Mouse (Mus musculus): ENCODE data around the gene Acsbg2. TPM values are rescaled to one million over a fixed set of nuclear protein-coding genes. Genes with fewer than 3 reads are reported as not detected.
"Not testable (repeated sequence)": the region's sequence is repeated elsewhere in the genome, so short reads cannot be mapped to it uniquely, and the experiment has no call there.

Acsbg2 gene
- polyA plus RNA-seq (2016; fragmentation: Nextera tagmentation; extraction: Ambion mirVana) = not detected in 2 replicates

DNA sequence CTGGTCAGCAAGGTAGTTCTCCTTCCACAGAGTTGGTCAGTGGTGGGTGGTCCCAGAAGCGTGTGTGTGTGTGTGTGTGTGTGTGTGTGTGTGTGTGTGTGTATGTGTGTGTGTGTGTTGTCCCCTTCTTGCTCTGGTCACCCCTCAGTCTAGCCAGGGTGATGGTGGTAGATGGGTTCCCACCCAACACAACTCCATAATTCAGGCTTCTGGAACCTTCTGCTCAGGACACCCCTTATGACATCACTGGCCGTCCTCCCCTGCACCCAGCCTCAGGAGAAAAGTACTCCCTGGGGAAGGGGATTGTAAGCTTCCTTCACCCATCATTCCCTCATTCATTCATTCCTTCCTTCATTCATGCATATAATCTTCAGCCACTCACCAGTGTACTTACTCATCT lies at the start of gene Acsbg2:
Gene Acsbg2, minus strand, starts transcription at position 211 of the 400 bp plus-strand sequence.
- no peak for DNase-seq (ENCODE audit: extremely low spot score, low spot score)
- Histone ChIP-seq H3K9me3 (no peaks in the 10 kb centered on the region), H3K27ac (no peak within 1 kb of the TSS), H3K27me3 (ENCODE audit: poor library complexity, severe bottlenecking) (no peaks in the 10 kb centered on the region), H3K4me3 (no peak within 1 kb of the TSS), H3K36me3 (replicated peaks) (no peaks in the 10 kb centered on the region), H3K4me1 (no peaks in the 10 kb centered on the region)
- WGBS = 86% methylated on average over 2 of the region's 2 CpGs

DNA sequence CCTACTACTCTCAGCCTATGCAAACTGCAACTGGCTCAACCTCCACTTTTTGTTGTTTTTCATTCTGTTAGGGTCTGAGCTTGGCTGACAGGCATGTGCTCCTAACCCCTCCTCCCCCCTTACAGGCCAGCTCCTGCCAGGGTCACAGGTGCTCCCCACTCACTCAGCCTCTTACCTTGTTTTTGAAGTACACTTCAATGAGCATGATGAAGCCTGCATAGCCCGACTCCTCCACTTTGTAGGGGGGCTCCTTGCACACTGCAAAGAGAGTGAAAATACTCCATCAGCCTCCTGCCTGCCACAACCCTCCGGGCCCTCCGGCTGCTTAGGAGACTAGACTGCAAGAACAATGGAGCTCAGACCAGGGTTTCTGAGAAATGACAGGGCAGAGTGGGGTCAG lies 45.5 kb upstream of the Acsbg2 start:
- Histone ChIP-seq H3K36me3 (replicated peaks) (peaks cover 99% of the 10 kb centered on the region), H3K4me3 (no peak overlapping the region), H3K27ac (no peak overlapping the region), H3K27me3 (ENCODE audit: poor library complexity, severe bottlenecking) (no peaks in the 10 kb centered on the region), H3K9me3 (no peaks in the 10 kb centered on the region; the same call in 1 of the 2 replicates), H3K4me1 (no peaks in the 10 kb centered on the region)
- no peak for DNase-seq (ENCODE audit: extremely low spot score, low spot score)
- WGBS = 84% methylated on average over 3 of the region's 3 CpGs

DNA sequence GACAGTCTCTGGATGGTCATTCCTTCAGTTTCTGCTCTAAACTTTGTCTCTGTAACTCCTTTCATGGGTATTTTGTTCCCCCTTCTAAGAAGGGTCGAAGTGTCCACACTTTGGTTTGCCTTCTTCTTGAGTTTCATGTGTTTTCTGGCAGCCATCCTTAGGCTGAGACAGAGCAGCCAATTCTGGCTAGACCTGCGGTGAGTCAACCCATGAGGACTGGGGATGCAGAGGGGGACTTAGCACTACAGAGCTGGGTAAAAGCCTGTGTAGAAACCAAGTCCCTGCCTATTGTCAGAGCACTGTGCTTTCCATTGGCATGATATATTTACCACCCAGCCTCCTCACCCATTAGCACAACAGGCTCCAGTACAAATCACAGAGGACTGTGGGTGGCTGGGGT lies 42.9 kb upstream of the Acsbg2 start:
- Histone ChIP-seq H3K27ac (no peak overlapping the region), H3K4me1 (no peaks in the 10 kb centered on the region), H3K4me3 (no peak overlapping the region), H3K36me3 (replicated peaks) (peaks cover 99% of the 10 kb centered on the region), H3K27me3 (ENCODE audit: poor library complexity, severe bottlenecking) (no peaks in the 10 kb centered on the region), H3K9me3 (no peaks in the 10 kb centered on the region)
- no peak for DNase-seq (ENCODE audit: extremely low spot score, low spot score)
- WGBS = 92% methylated on average over 2 of the region's 2 CpGs

DNA sequence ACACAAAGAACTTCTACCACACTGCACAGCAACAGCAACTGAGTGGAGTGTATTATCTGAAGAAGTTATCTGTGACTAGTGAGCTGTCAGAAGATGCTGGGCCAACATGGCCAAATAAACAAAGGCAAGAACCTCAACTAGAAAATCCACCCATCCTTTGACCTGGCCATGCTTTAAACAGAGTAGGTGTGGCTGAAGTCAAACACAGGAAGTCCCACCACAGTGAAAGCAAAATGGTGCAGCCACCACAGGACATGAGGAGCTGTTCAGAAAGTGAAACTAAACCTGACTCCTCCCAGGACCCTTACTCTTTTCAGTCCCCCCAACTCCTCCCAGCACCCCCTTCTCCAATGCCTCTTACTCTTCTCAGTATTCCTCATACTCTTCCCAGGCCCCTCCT lies 39.2 kb upstream of the Acsbg2 start:
- H3K36me3 ChIP-seq (replicated peaks) = peaks cover 99% of the 10 kb centered on the region
- H3K27me3 ChIP-seq (ENCODE audit: poor library complexity, severe bottlenecking) = no peaks in the 10 kb centered on the region
- H3K9me3 ChIP-seq = no peaks in the 10 kb centered on the region
- no peak for DNase-seq (ENCODE audit: extremely low spot score, low spot score)
- H3K4me1 ChIP-seq = no peaks in the 10 kb centered on the region
- no peak overlapping the region for H3K4me3 ChIP-seq
- no peak overlapping the region for H3K27ac ChIP-seq

DNA sequence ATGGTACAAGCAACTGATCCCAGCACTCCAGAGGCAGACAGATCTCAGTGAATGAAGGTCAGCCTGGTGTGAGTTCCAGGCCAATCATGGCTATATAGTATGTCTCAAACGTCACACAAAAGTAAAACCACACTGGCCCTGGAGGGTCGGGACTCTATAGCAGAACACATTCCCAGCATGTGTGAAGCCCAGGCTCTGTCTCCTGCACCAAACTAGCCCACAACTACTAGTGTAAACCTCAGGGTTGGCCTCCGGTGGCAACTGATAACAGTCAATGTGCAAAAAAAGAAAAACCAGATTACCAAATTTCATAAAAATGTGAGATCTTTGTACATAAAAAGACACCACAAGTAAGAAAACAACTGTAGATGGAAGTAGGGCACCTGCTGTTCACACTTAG lies 38.8 kb upstream of the Acsbg2 start:
- DNase-seq (ENCODE audit: extremely low spot score, low spot score) = no peak
- no peak overlapping the region for H3K27ac ChIP-seq
- no peaks in the 10 kb centered on the region for H3K27me3 ChIP-seq (ENCODE audit: poor library complexity, severe bottlenecking)
- H3K36me3 ChIP-seq (replicated peaks) = peaks cover 99% of the 10 kb centered on the region
- no peaks in the 10 kb centered on the region for H3K9me3 ChIP-seq
- WGBS = 96% methylated on average over 3 of the region's 3 CpGs
- H3K4me3 ChIP-seq = no peak overlapping the region
- H3K4me1 ChIP-seq = no peaks in the 10 kb centered on the region

DNA sequence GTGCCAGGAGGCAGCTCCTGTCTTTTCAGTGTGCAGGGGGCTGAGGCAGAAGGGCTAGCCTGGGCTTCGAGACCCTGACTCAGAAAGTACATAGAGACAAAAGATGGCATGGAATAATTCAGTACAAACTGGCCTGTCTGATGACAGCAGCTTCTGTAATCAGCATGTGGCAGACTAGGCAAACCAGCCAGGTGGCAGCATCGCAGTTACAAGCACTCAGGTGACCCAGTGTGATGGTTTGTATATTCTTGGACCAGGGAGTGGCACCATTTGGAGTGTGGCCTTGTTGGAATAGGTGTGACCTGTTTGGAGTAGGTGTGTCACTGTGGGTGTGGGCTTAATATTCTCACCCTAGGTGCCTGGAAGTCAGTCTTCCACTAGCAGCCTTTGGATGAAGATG lies 35.5 kb upstream of the Acsbg2 start:
- not testable (repeated sequence) for H3K4me3 ChIP-seq; H3K4me1 ChIP-seq; H3K27ac ChIP-seq; H3K9me3 ChIP-seq; DNase-seq (ENCODE audit: extremely low spot score, low spot score); H3K27me3 ChIP-seq (ENCODE audit: poor library complexity, severe bottlenecking)
- H3K36me3 ChIP-seq (replicated peaks) = peaks cover 100% of the 10 kb centered on the region
- WGBS = 86% methylated on average over 2 of the region's 2 CpGs

DNA sequence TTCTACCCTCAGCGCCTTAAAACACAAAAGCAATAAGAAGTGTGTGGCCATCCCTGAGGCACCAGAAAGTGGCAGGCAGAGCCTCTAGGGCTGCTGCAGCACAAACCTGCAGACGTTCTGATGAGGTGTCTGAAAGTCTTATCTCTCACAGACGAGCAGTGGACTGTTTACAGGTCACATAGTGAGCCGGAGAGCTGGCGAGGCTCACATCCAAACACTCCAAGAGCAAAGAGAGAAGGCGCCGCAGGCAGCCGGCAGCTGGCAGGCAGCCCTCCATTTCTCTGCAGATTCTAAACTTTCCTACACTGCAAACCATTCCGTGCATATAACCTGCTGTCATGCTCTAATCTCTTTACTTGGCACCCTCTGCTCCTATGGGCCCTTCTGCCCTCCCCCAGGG lies 33.6 kb upstream of the Acsbg2 start:
- no peaks in the 10 kb centered on the region for H3K4me1 ChIP-seq
- H3K27me3 ChIP-seq (ENCODE audit: poor library complexity, severe bottlenecking) = no peaks in the 10 kb centered on the region
- no peaks in the 10 kb centered on the region for H3K9me3 ChIP-seq
- H3K36me3 ChIP-seq (replicated peaks) = peaks cover 100% of the 10 kb centered on the region
- H3K27ac ChIP-seq = no peak overlapping the region
- no peak overlapping the region for H3K4me3 ChIP-seq
- no peak for DNase-seq (ENCODE audit: extremely low spot score, low spot score)
- WGBS = 93% methylated on average over 9 of the region's 9 CpGs

DNA sequence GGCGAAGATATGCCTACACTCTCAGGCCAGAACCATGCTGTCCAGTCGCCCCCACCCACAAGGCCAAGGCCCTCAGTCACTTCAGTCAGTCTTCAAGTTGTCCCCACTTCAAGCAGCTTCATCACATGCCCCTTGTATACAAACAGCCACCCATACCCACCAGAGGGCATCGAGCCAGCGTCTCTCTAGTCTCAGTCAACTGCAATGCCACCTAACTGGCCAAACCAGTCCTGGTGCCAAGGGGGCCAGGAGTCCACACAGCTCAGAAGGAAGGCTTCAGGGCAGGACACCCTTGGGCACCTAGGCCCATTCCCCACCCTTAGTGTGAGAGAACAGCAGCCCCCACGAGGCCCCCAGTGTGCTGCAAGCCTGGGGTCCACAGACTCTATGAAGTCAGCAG lies 32.8 kb upstream of the Acsbg2 start:
- no peak overlapping the region for H3K27ac ChIP-seq
- H3K36me3 ChIP-seq (replicated peaks) = peaks cover 100% of the 10 kb centered on the region
- no peaks in the 10 kb centered on the region for H3K9me3 ChIP-seq
- no peak for DNase-seq (ENCODE audit: extremely low spot score, low spot score)
- no peaks in the 10 kb centered on the region for H3K27me3 ChIP-seq (ENCODE audit: poor library complexity, severe bottlenecking)
- H3K4me1 ChIP-seq = no peaks in the 10 kb centered on the region
- 91% methylated on average over 5 of the region's 5 CpGs for WGBS
- no peak overlapping the region for H3K4me3 ChIP-seq

DNA sequence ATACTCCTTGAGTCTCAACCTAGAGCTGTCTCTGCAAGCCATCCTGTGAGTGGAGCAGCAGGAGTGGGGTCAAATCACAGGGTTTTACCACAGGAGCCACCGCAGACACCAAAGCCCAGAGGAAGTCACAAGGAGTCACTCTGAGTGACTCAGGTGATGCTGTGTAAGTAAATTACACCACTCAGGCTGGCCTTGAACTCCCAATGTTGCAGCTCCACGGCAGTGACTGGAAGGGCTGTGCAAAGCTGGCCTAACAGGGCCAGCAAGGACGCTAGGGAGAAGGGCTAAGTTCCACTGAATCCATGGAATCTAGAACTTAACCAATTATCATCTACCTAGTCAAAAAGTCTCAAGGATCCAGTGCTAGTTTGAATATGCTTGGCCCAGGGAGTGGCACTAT lies 31.9 kb upstream of the Acsbg2 start:
- no peak for DNase-seq (ENCODE audit: extremely low spot score, low spot score)
- Histone ChIP-seq H3K36me3 (replicated peaks) (peaks cover 100% of the 10 kb centered on the region), H3K27me3 (ENCODE audit: poor library complexity, severe bottlenecking) (no peaks in the 10 kb centered on the region), H3K4me3 (no peak overlapping the region), H3K27ac (no peak overlapping the region), H3K9me3 (no peaks in the 10 kb centered on the region), H3K4me1 (no peaks in the 10 kb centered on the region)
- 86% methylated on average over 3 of the region's 3 CpGs for WGBS

DNA sequence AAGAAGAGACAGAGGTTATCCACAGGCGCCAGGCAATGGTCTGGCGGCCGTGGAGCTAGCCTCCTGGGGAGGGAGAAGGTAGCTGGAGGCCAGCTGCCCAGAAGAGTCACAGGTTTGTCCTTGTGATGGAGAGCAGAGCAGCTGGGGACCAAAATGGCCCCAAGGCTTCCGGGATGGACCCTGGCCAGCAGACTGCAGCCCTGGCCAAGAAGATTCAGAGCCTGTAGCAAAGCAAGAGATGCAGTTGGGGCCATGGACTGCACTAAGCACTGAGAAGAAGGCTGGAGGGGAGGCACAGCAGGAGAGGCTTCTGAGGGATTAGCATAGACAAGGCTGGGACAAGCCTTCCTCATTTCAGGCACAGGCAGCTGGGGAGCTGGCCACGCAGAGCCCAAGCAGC lies 28.5 kb upstream of the Acsbg2 start:
- Histone ChIP-seq H3K27ac (no peak overlapping the region), H3K9me3 (no peaks in the 10 kb centered on the region), H3K4me1 (no peaks in the 10 kb centered on the region), H3K4me3 (no peak overlapping the region), H3K27me3 (ENCODE audit: poor library complexity, severe bottlenecking) (no peaks in the 10 kb centered on the region), H3K36me3 (replicated peaks) (peaks cover 100% of the 10 kb centered on the region)
- DNase-seq (ENCODE audit: extremely low spot score, low spot score) = no peak
- 86% methylated on average over 5 of the region's 5 CpGs for WGBS

DNA sequence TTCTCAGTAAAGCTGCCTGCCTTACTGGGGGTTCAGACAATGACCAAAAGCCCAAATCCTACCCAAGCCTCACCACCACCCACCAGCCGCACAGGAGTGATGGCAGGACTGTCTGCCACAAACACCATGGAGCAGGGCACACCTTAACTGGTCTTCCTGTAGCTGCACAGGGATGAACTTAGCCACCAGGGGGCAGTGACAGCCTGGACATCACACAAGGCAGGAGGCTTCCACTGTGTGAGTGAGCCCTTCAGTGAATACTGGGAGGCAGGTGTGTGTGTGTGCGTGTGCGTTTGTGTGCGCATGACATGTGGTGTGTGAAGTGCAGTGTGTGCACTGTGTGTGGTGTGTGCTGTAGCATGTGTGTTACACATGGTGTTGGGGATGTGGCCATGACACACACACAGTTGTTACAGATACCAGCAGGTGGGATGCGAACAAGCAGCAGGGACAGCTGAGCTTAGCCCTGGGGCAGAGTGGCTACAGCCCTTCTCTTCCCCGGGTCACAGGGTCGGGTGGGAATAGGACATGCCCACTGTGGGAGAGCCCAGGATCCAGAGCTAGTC lies 23.5 kb upstream of the Acsbg2 start:
- H3K4me1 ChIP-seq = 0 out of 2 replicates have a peak, but pooled peaks cover 8% of the 10 kb centered on the region
- no peak overlapping the region for H3K4me3 ChIP-seq
- peak; percentile 64 for DNase-seq (ENCODE audit: extremely low spot score, low spot score)
- H3K9me3 ChIP-seq = no peaks in the 10 kb centered on the region
- H3K36me3 ChIP-seq (replicated peaks) = peaks cover 100% of the 10 kb centered on the region
- WGBS = 85% methylated on average over 7 of the region's 7 CpGs
- H3K27me3 ChIP-seq (ENCODE audit: poor library complexity, severe bottlenecking) = no peaks in the 10 kb centered on the region
- no peak overlapping the region for H3K27ac ChIP-seq

DNA sequence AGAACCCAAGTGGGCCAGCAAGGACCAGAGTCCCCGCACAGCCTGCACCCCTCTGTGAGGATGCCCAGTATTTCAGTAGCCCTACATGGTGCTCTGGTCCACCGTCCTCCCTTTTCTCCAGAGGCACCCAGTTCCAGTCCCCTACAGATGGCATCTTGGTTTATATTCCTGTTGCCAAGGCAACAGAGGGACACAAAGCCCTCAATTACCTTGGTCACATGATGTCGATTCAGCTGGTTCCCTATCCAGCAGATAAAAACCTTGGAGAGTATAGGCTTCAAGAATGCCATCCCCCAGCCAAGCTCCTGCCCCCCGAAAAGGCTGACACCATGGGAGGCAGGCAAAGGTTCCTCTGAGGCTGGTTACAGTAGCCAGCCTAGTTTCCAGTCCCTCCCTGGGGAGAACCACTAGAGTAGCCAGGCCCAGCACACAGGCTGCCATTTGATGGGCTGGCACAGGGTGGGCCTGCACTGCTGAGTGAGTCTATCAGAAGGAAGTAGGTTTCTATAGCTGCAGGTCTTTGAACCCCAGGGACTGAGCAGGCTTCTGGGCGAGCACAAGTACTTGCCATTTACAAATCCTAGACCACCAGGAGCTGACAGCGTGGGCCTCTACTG lies 22.4 kb upstream of the Acsbg2 start:
- Histone ChIP-seq H3K9me3 (peaks cover 4% of the 10 kb centered on the region; the same call in 1 of the 2 replicates), H3K4me3 (no peak overlapping the region), H3K4me1 (0 out of 2 replicates have a peak, but pooled peaks cover 8% of the 10 kb centered on the region), H3K27me3 (ENCODE audit: poor library complexity, severe bottlenecking) (no peaks in the 10 kb centered on the region), H3K36me3 (replicated peaks) (peaks cover 100% of the 10 kb centered on the region), H3K27ac (peak overlapping the region; percentile 8; the same call in 1 of the 2 replicates)
- WGBS = 92% methylated on average over 6 of the region's 6 CpGs
- no peak for DNase-seq (ENCODE audit: extremely low spot score, low spot score)

DNA sequence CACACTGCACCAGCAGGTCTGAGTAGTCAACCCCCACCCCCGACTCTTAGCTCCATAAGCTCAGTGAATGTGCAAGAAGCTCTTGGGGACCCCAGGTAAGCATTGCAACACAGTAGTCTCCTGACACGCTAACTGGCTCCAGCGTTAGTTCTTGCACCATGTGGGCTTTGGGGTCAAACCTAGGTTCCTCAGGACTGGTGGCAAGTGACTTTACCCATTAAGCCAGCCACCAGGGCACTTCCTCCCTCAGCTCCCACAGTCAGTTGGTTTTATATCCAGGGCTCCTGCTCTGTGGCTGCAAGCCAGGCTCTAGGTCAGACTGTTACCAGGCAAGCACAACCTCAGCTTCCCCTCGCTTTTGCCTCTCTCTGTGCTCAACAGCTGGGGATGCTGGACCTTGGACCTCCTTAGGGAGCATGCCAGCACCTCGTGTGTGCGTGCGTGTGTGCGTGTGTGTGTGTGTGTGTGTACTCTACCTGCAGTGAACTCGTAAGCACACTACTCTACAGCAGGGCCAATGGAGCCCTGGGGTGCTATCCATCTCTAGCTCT lies 21.2 kb upstream of the Acsbg2 start:
- 92% methylated on average over 9 of the region's 9 CpGs for WGBS
- Histone ChIP-seq H3K27ac (no peak overlapping the region), H3K9me3 (peaks cover 7% of the 10 kb centered on the region; the same call in 1 of the 2 replicates), H3K27me3 (ENCODE audit: poor library complexity, severe bottlenecking) (no peaks in the 10 kb centered on the region), H3K36me3 (replicated peaks) (peaks cover 99% of the 10 kb centered on the region), H3K4me3 (no peak overlapping the region), H3K4me1 (0 out of 2 replicates have a peak, but pooled peaks cover 8% of the 10 kb centered on the region)
- DNase-seq (ENCODE audit: extremely low spot score, low spot score) = no peak
